Mouse (Mus musculus) kidney, postnatal 0 days (tissue): ENCODE data around the gene Ttc37. TPM values are rescaled to one million over a fixed set of nuclear protein-coding genes. Genes with fewer than 3 reads are reported as not detected.

ENCODE experiments used
- ATAC-seq: fragments of 200-750 bp; cut with Nextera tagmentation; replicated peaks from 2 replicates; pipeline ENCODE4 v1.8.0; 2017; ENCODE audit warnings: low read depth, moderate number of reproducible peaks, moderate TSS enrichment, moderate library complexity; ENCODE audit not compliant: low FRiP score
- DNase-seq: peaks from one replicate; pipeline ENCODE4 v3.0.0-alpha.2; 2016; ENCODE audit warnings: low spot score
- H3K27ac ChIP-seq: fragments of 300-500 bp; sonication (generic); 2 replicates; pipeline ENCODE4 v1.5.1; 2014; ENCODE audit warnings: mild to moderate bottlenecking
- H3K27me3 ChIP-seq: fragments of 300-500 bp; sonication (generic); 2 replicates; pipeline ENCODE4 v1.6.1; 2014; ENCODE audit warnings: low read length, mixed read lengths; ENCODE audit not compliant: insufficient read depth
- H3K36me3 ChIP-seq: fragments of 300-500 bp; sonication (generic); 2 replicates; pipeline ENCODE4 v1.6.1; 2014; ENCODE audit warnings: low read length, mixed read lengths; ENCODE audit not compliant: insufficient read depth
- H3K4me1 ChIP-seq: fragments of 300-500 bp; sonication (generic); replicated peaks from 2 replicates; pipeline ENCODE4 v1.6.1; 2014; ENCODE audit warnings: antibody characterized with exemption, low read length, mixed read lengths; ENCODE audit not compliant: insufficient read depth
- H3K4me2 ChIP-seq: fragments of 300-500 bp; sonication (generic); 2 replicates; pipeline ENCODE4 v1.6.1; 2014; ENCODE audit warnings: mild to moderate bottlenecking, low read length, moderate library complexity, mixed read lengths
- H3K4me3 ChIP-seq: fragments of 300-500 bp; sonication (generic); replicated peaks from 2 replicates; pipeline ENCODE4 v1.5.1; 2014; ENCODE audit warnings: low read depth, low read length
- H3K9ac ChIP-seq: fragments of 300-500 bp; sonication (generic); 2 replicates; pipeline ENCODE4 v1.6.1; 2014; ENCODE audit warnings: low read depth, low read length
- H3K9me3 ChIP-seq: fragments of 300-500 bp; sonication (generic); replicated peaks from 2 replicates; pipeline ENCODE4 v1.6.1; 2016; ENCODE audit warnings: low read length, inconsistent platforms, mixed read lengths
- CTCF ChIP-seq: IDR thresholded peaks from 2 replicates; pipeline ENCODE4 v1.5.1; 2016; ENCODE audit warnings: antibody characterized with exemption, low read depth, mild to moderate bottlenecking, moderate library complexity
- WGBS: fragments of 180-500 bp; shearing (Covaris S2); extraction: QIAGEN DNeasy Blood & Tissue Kit; methylation state at CpG from one replicate; pipeline ENCODE4 v1.1.7; 2014; 5-methylcytosine and 5-hydroxymethylcytosine counted together
- polyA plus RNA-seq: library from polyadenylated mRNA; unstranded; fragments of >200 nt; fragmentation: Nextera tagmentation; extraction: Ambion mirVana; gene quantifications from 2 replicates; pipeline ENCODE4 v1.2.1, GENCODE M21; 2015

The Ttc37 gene
- polyA plus RNA-seq, 1 experiment from 2014 or later, result 9.2 TPM

DNA sequence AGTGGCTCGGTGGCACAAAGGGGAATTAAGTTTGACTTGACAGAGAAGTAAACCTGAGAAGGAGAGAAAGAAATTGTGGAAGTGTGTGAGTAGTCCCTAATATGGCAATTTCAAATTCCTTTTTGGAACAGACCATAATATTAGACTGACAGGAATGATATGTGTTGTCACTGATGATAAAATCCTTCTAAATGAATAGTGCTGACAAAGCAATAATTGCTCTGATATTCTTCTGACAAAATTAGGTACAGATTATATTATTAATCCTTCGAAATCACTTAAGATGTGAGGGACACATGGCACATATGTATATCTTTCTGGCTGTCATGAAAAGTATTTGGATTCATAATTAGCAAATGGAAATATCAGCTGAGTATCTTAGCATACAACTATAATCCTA, 116.4 kb downstream of the Ttc37 start:
- Histone ChIP-seq H3K9ac (no peak overlapping the region), H3K4me1 (no peaks in the 10 kb centered on the region), H3K27me3 (no peaks in the 10 kb centered on the region), H3K4me3 (no peak overlapping the region), H3K9me3 (no peaks in the 10 kb centered on the region; the same call in 1 of the 2 replicates), H3K4me2 (no peak overlapping the region), H3K36me3 (no peaks in the 10 kb centered on the region), H3K27ac (no peak overlapping the region)
- DNase-seq, result no peak
- WGBS, result 84% methylated on average over 2 of the region's 2 CpGs
- no peak for ATAC-seq
- TF ChIP-seq CTCF, result no peak

DNA sequence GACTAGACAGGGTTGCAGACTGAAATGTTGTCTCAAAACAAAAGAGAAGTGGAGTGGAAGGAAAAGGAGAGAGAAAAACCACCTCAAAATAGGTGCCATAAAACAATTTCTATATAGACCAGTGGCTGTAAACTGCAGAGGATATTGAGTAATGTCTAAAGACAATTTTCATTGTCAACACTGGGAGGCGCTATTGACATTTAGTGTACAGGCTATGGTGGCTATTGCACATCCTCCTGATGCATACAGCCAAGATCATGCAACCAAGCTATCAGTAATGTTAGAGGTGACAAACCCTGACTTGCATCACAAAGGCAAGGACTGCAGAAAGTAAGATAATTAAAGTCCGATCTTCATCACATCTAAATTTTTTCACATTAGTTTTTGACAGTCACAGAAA, 116.9 kb downstream of the Ttc37 start:
- H3K4me1 ChIP-seq, result no peaks in the 10 kb centered on the region
- no peak; the same call in 1 of the 2 replicates for ATAC-seq
- H3K4me2 ChIP-seq, result no peak overlapping the region
- H3K9ac ChIP-seq, result no peak overlapping the region
- WGBS, result 53% methylated on average over 2 of the region's 2 CpGs
- H3K4me3 ChIP-seq, result no peak overlapping the region
- peak; percentile 12 for DNase-seq
- TF ChIP-seq CTCF, result peak; percentile 50
- no peaks in the 10 kb centered on the region for H3K36me3 ChIP-seq
- no peaks in the 10 kb centered on the region for H3K27me3 ChIP-seq
- H3K27ac ChIP-seq, result no peak overlapping the region
- no peaks in the 10 kb centered on the region; the same call in 1 of the 2 replicates for H3K9me3 ChIP-seq

Other genes starting within 250 kb of the Ttc37 start
- gene Rhobtb3, start 154.8 kb upstream of the Ttc37 start, polyA plus RNA-seq, result 27.6 and 27.7 TPM in 2 replicates
- gene Spata9, start 131.6 kb upstream of the Ttc37 start, polyA plus RNA-seq, result 0.70 and 0.92 TPM in 2 replicates
- 24.6 and 24.8 TPM in 2 replicates for gene Rfesd, start 80.0 kb upstream of the Ttc37 start, polyA plus RNA-seq
- 0.31 and 0.50 TPM in 2 replicates for gene Gpr150, start 41.7 kb upstream of the Ttc37 start, polyA plus RNA-seq
- gene Arsk, start 74 bp upstream of the Ttc37 start, polyA plus RNA-seq, result 11.6 and 12.1 TPM in 2 replicates
- gene Fam81b, start 206.3 kb downstream of the Ttc37 start, polyA plus RNA-seq, result not detected in 2 replicates